Mouse (Mus musculus): Measurements from ENCODE around the gene Usp54.

GRCm38 (mm10) chr14:20672990-20673389 lies 32.1 kb upstream of the Usp54 start:
- no peak for TF ChIP-seq CTCF (IDR thresholded peaks at IDR 0.05; ENCODE audit: control insufficient read depth, insufficient read depth, insufficient replicate concordance, low read depth, low read length)
- TF ChIP-seq POLR2A (IDR thresholded peaks at IDR 0.05; ENCODE audit: control insufficient read depth, low read depth, low read length) = no peak

All from testis, adult 2 months (tissue).